Mouse (Mus musculus): Measurements from ENCODE around the gene Ano6. TPM values are rescaled to one million over a fixed set of nuclear protein-coding genes. Genes with fewer than 3 reads are reported as not detected.

Ano6 gene
- polyA plus RNA-seq, 1 experiment from 2014 or later = 35.2 TPM

GRCm38 (mm10) chr15:95793748-95794491 lies 3.3 kb downstream of the Ano6 start:
- Histone ChIP-seq H3K9ac (ENCODE audit: low read depth, low read length) (no peak overlapping the region), H3K4me3 (replicated peaks; ENCODE audit: low read depth, low read length) (no peak overlapping the region), H3K27ac (no peak overlapping the region), H3K4me2 (ENCODE audit: low read length) (no peak overlapping the region), H3K27me3 (ENCODE audit: insufficient read depth, low read length) (no peaks in the 10 kb centered on the region), H3K4me1 (replicated peaks; ENCODE audit: insufficient read depth, low read length) (peaks cover 39% of the 10 kb centered on the region), H3K36me3 (ENCODE audit: insufficient read depth, low read length) (no peaks in the 10 kb centered on the region), H3K9me3 (replicated peaks; ENCODE audit: low read length) (no peaks in the 10 kb centered on the region)
- DNase-seq (ENCODE audit: low spot score) (no peak), ATAC-seq (replicated peaks; ENCODE audit: low FRiP score, low read depth) (no peak)
- TF ChIP-seq CTCF (IDR thresholded peaks at IDR 0.05; ENCODE audit: low read depth) = no peak
- 80% methylated on average over 9 of the region's 9 CpGs for WGBS

DNA sequence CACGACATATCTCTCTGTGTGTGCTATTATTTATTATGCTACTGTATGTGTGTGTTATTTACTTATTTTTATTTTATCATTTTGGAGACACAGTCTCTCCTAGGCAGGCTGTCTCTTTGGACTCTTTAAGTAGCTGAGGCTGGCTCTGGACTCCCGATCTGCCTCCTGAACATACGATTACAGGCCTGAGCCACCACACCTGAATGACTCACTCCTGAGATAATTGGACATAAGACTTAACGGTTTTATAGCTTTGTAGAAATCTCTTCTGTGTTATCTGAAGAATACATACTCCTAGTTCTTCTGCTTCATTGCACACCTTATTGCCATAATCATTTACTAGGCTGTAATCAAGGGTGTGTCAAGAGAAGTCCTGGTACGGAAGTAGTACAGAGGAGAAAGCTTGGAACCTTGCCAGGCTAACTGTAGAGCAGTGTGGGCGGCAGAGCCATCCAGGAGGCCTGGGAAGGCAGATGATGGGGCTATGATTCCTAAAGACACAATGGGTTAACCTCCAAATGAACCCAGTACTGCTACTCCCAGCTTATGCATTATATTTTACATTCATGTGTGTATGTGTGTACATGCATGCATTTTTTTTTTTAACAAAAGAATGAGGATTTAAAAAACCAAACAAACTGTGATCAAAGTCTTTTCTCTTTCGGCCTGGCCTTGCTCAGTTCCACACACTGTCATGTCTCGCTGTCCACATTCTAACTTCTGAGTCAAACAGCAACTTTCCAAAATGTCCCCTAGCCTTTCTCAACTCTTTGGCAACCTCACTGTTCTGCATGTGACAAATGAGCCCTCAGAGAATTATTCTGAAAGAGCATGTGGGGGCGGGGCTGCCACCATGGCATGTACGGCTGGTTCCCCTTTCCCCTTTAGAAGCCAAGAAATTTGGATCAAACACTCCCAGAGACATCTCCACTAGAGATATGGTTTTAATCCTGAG lies 4.2 kb downstream of the Ano6 start:
- WGBS = 48% methylated on average over 10 of the region's 10 CpGs
- ATAC-seq (replicated peaks; ENCODE audit: low FRiP score, low read depth) (no peak), DNase-seq (ENCODE audit: low spot score) (peak; percentile 67)
- H3K9ac ChIP-seq (ENCODE audit: low read depth, low read length) = no peak overlapping the region
- no peaks in the 10 kb centered on the region for H3K9me3 ChIP-seq (replicated peaks; ENCODE audit: low read length)
- no peak overlapping the region for H3K4me2 ChIP-seq (ENCODE audit: low read length)
- no peak overlapping the region for H3K27ac ChIP-seq
- H3K36me3 ChIP-seq (ENCODE audit: insufficient read depth, low read length) = no peaks in the 10 kb centered on the region
- no peak overlapping the region for H3K4me3 ChIP-seq (replicated peaks; ENCODE audit: low read depth, low read length)
- H3K27me3 ChIP-seq (ENCODE audit: insufficient read depth, low read length) = no peaks in the 10 kb centered on the region
- peaks cover 39% of the 10 kb centered on the region for H3K4me1 ChIP-seq (replicated peaks; ENCODE audit: insufficient read depth, low read length)
- no peak for TF ChIP-seq CTCF (IDR thresholded peaks at IDR 0.05; ENCODE audit: low read depth)

DNA sequence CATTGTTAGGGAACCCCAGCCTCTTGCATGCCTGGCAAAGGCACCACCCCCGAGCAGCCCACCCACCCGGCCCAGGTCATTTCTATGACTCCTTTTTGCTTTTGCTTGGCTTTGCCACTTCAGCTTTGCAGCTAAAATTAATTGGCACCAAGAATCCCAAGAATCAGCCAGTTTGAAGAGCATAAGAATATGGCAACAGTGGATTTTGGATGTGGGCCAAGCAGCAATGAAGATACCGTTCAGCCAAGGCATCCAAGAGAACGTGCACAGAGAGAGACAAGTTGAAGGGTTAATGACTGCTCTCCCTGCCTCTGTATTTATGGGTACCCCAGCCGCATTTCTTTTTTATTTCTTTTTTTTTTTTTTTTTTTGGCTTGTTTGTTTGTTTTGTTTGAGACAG lies 5.4 kb downstream of the Ano6 start:
- WGBS = 56% methylated on average over 5 of the region's 5 CpGs
- no peak overlapping the region for H3K27ac ChIP-seq
- H3K9ac ChIP-seq (ENCODE audit: low read depth, low read length) = no peak overlapping the region
- peaks cover 39% of the 10 kb centered on the region for H3K4me1 ChIP-seq (replicated peaks; ENCODE audit: insufficient read depth, low read length)
- no peak for ATAC-seq (replicated peaks; ENCODE audit: low FRiP score, low read depth)
- no peaks in the 10 kb centered on the region for H3K9me3 ChIP-seq (replicated peaks; ENCODE audit: low read length)
- H3K36me3 ChIP-seq (ENCODE audit: insufficient read depth, low read length) = no peaks in the 10 kb centered on the region; the same call in 1 of the 2 replicates
- H3K4me2 ChIP-seq (ENCODE audit: low read length) = no peak overlapping the region
- no peak for TF ChIP-seq CTCF (IDR thresholded peaks at IDR 0.05; ENCODE audit: low read depth)
- H3K27me3 ChIP-seq (ENCODE audit: insufficient read depth, low read length) = no peaks in the 10 kb centered on the region
- DNase-seq (ENCODE audit: low spot score) = no peak
- H3K4me3 ChIP-seq (replicated peaks; ENCODE audit: low read depth, low read length) = no peak overlapping the region

- peak overlapping the region; percentile 50; the same call in 1 of the 2 replicates for H3K27ac ChIP-seq
- peaks cover 40% of the 10 kb centered on the region for H3K4me1 ChIP-seq (replicated peaks; ENCODE audit: insufficient read depth, low read length)
- 45% methylated on average over 9 of the region's 9 CpGs for WGBS
- ATAC-seq (replicated peaks; ENCODE audit: low FRiP score, low read depth) (no peak; the same call in 1 of the 2 replicates), DNase-seq (ENCODE audit: low spot score) (peak; percentile 81)
- no peak overlapping the region for H3K9ac ChIP-seq (ENCODE audit: low read depth, low read length)
- no peaks in the 10 kb centered on the region for H3K27me3 ChIP-seq (ENCODE audit: insufficient read depth, low read length)
- peak; percentile 26; the same call in 1 of the 2 replicates for TF ChIP-seq CTCF (IDR thresholded peaks at IDR 0.05; ENCODE audit: low read depth)
- H3K9me3 ChIP-seq (replicated peaks; ENCODE audit: low read length) = no peaks in the 10 kb centered on the region
- H3K36me3 ChIP-seq (ENCODE audit: insufficient read depth, low read length) = no peaks in the 10 kb centered on the region; the same call in 1 of the 2 replicates
- H3K4me2 ChIP-seq (ENCODE audit: low read length) = no peak overlapping the region
- no peak overlapping the region for H3K4me3 ChIP-seq (replicated peaks; ENCODE audit: low read depth, low read length)
Observed at GRCm38 (mm10) chr15:95797144-95797983, 6.7 kb downstream of the Ano6 start.

DNA sequence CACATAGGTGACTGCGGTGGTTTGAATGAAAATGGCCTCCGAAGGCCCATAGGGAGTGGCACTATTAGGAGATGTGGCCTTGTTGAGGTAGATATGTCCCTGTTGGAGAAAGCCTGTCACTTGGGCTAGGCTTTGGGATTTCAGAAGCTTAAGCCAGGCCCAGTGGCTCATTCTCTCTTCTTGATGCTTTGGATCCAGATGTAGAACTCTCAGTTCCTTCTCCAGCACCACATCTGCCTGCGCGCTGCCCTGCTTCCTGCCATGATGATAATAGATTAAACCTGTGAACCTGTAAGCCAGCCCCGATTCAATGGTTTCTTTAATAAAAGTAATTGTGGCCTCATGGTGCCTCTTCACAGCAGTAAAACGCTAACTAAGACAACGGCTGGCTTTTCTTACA lies 7.6 kb downstream of the Ano6 start:
- TF ChIP-seq CTCF (IDR thresholded peaks at IDR 0.05; ENCODE audit: low read depth) = no peak
- H3K4me3 ChIP-seq (replicated peaks; ENCODE audit: low read depth, low read length) = no peak overlapping the region
- H3K27ac ChIP-seq = no peak overlapping the region
- DNase-seq (ENCODE audit: low spot score) (no peak), ATAC-seq (replicated peaks; ENCODE audit: low FRiP score, low read depth) (no peak)
- H3K9me3 ChIP-seq (replicated peaks; ENCODE audit: low read length) = no peaks in the 10 kb centered on the region
- no peaks in the 10 kb centered on the region; the same call in 1 of the 2 replicates for H3K36me3 ChIP-seq (ENCODE audit: insufficient read depth, low read length)
- no peak overlapping the region for H3K4me2 ChIP-seq (ENCODE audit: low read length)
- H3K4me1 ChIP-seq (replicated peaks; ENCODE audit: insufficient read depth, low read length) = peaks cover 46% of the 10 kb centered on the region
- 94% methylated on average over 7 of the region's 7 CpGs for WGBS
- H3K9ac ChIP-seq (ENCODE audit: low read depth, low read length) = no peak overlapping the region
- H3K27me3 ChIP-seq (ENCODE audit: insufficient read depth, low read length) = no peaks in the 10 kb centered on the region
